Mouse (Mus musculus) CD8-positive naive resting alpha-beta T cell, adult 57 days (primary cell): Measurements from ENCODE around the gene Olfr124. TPM values are rescaled to one million over a fixed set of nuclear protein-coding genes. Genes with fewer than 3 reads are reported as not detected.

Experiments
- total RNA-seq: library from RNA; stranded (reverse); gene quantifications from one replicate; pipeline ENCODE4 v1.2.4, GENCODE M21; 2023

Gene Olfr124
- not detected for total RNA-seq

GRCm38 (mm10) chr17:37799588-37799987 is at the start of gene Olfr124:
Gene Olfr124 (plus strand): TSS chr17:37799888.

GRCm38 (mm10) chr17:37768307-37768706 is 31.4 kb upstream of the Olfr124 start, which contains the start of gene Olfr122:
Gene Olfr122 (plus strand): TSS chr17:37768607.

DNA sequence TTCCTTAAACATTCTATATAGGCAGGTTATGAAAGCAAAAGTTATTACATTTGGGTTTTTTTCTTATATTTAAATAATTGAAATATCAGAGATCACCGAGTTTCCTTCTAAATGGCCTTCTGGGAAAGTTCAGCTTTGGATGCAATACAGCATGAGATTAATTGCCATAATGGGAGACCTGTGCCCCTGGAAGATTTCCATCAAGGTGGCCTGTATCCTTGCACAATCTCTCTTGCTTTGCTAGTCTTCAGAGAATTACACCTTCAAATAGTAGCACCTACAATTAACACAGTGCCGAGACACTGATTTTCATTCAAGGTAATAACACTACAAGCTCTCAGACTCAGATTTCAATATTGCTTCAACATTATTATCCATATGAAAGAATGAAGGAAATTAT is 6.5 kb upstream of the Olfr124 start, which contains the start of gene Olfr123:
Gene Olfr123, plus strand, starts transcription at position 301 of the 400 bp plus-strand sequence.

DNA sequence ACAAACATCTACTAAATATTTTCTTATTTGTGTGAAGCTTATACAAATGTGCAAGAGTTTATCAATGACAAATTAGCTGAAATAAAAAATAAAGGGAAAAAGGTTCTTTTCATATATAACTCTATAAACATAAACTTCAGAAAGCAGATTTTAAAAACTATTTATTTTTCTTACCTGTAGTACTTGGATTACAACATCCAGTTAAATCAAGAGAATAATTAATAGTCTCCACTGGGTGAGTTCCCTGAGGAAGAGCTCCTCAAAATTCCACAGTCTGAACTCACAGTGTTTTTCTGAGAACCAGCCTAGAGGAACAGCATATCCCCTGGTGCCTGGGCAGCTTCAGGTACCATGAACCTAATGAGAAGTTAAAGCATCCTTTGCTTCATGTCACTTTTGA is 33.0 kb downstream of the Olfr124 start, which contains the start of gene Olfr125:
Gene Olfr125, plus strand, starts transcription at position 301 of the 400 bp plus-strand sequence.

GRCm38 (mm10) chr17:37847183-37847582 is 47.5 kb downstream of the Olfr124 start, which contains the start of gene Olfr126:
Gene Olfr126 (plus strand): TSS chr17:37847483.

Other genes starting within 250 kb of the Olfr124 start
- not detected for gene Olfr112, start 230.4 kb upstream of the Olfr124 start, total RNA-seq
- not detected for gene Olfr113, start 222.2 kb upstream of the Olfr124 start, total RNA-seq
- gene Olfr114, start 207.1 kb upstream of the Olfr124 start, total RNA-seq, result not detected
- gene Olfr115, start 172.8 kb upstream of the Olfr124 start, total RNA-seq, result not detected
- gene Olfr116, start 172.7 kb upstream of the Olfr124 start, total RNA-seq, result not detected
- gene Olfr117, start 136.1 kb upstream of the Olfr124 start, total RNA-seq, result not detected
- not detected for gene Olfr118, start 132.9 kb upstream of the Olfr124 start, total RNA-seq
- gene Olfr119, start 103.3 kb upstream of the Olfr124 start, total RNA-seq, result not detected
- gene Olfr120, start 78.1 kb upstream of the Olfr124 start, total RNA-seq, result not detected
- not detected for gene Olfr121, start 51.0 kb upstream of the Olfr124 start, total RNA-seq
- gene Olfr122, start 31.3 kb upstream of the Olfr124 start, total RNA-seq, result not detected
- not detected for gene Olfr123, start 6.4 kb upstream of the Olfr124 start, total RNA-seq
- gene Olfr125, start 33.1 kb downstream of the Olfr124 start, total RNA-seq, result not detected
- gene Olfr126, start 47.6 kb downstream of the Olfr124 start, total RNA-seq, result not detected
- gene Olfr127, start 100.5 kb downstream of the Olfr124 start, total RNA-seq, result not detected
- not detected for gene Olfr128, start 120.7 kb downstream of the Olfr124 start, total RNA-seq
- not detected for gene Olfr761, start 153.2 kb downstream of the Olfr124 start, total RNA-seq